Mouse (Mus musculus) cerebellum, postnatal 14 days (tissue): Measurements from ENCODE around the gene Prkar2b.

Experiments
- DNase-seq, 2 experiments: peaks; one replicate each; pipeline ENCODE4 v3.0.0; 2021; ENCODE audit warnings: mixed read lengths in 2 of 2

Prkar2b gene

DNA sequence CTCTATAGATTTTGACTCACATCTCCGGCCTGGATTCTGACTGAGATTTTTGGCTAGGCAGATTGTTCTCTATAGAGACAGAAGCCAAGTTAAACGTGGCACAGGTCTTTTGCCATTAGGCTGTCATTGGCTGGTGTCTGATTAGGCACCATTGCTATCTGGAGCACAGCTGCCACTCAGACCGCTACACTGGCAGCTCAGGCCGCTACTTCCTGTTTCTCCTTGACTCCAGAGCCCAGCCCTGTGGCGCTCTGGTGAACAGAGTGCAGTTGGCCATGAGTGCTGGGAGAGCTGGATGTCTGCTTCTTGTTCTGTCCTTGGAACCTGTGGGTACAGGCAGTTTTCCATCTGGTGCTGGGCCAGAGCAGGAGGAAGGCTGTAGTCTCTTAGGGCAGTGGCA, 143.9 kb downstream of the Prkar2b start:
- DNase-seq = peak; percentile 89 to 92

DNA sequence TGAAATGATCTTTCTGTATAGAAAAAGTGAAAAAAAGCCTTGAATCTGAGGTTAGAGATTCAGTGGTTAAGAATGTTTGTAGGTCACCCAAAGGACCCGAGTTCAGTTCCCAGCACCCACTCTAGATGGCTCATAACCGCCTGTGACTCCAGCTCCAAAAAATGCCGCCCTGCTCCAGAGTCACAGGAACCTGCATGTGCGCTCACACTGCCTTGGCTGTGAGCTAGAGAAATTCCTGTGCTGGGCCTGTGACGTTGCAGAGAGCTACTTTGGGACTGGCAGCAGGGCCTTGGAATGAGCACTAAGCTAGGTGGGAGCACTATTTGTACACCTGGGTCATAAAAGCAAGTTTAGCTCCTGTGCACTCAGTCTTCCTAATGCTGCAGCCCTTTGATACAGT, 144.4 kb downstream of the Prkar2b start:
- no peak for DNase-seq

DNA sequence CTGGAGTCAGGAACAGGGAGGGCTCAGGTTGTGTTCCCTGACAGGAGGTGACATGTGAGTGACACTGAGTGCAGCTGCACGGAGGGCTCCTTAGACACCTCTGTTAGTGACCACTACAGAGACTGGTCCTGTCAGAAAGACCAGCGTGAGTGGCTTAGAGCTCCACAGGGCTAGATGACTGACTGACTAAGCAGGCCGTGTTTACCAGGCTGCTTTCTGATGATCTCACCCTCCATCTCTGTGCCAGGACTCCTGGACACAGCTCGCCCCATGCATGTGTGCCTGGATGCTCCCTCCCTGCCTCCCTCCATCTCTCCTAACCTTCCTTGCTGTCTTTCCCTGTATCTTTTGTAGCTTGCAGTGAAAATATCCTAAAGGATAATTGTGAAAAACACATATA, 147.5 kb downstream of the Prkar2b start:
- DNase-seq = peak; percentile 76 to 82

DNA sequence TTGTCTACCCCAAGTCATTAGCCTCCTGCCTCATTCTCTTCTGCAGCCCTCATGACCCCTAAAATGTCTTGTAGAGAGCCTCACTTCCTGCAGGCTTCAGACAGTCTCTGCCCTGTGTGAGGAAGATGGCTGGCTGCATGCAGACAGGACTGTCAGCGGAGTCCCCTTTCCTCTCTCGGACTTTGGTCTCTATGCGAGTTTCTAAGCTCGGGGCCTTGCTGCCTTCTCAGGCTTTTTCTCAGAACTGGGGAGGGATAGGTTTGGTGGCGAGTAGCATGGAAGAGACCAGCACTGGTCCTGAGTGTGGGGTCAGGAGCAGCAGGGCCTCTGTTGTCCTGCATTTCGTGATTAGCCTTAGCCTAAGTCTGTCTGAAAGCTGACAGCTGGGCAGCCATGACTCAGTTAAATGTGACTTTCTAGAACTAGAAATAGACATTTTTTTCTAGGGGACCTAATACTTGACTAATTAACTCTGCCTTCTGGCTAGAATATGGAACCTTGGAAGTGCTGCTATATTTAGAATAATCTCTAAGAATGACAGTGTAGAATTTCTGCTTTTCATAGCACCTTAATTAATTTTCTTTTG, 148.0 kb downstream of the Prkar2b start:
- DNase-seq = no peak
